Comparison of ENCODE assay signal across 24 mouse cellular contexts in the genomic region with DNA sequence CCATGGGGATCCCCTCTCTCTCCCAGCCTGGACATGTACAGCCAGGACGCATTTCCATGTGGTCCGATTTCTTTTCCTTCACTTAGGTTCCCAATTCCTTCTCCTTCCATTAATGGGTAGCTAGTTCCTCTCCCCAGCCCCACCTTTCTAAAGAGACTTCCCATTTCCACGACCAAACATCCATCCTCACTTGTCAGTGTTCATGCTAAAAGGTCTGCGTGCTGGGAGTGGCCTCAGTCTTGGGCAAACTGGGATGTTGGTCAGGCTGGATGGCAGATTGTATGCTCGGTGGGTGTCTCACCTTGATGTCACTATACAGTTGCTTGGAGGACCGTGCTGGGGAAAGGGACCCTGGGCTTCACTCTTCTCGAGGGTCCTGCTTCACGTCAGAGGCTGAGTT.
"Had no signal": no experiment of that assay in that cellular context is flagged by ENCODE, and none has a peak within 500 bp of the region (broad histone marks: within the 10 kb centered on the region; RNA-seq: fewer than 3 reads in every experiment).

No protein-coding gene starts in this region.

- ATAC-seq: forebrain, embryonic 16.5 days; hindbrain, embryonic 16.5 days; inflammation-experienced regulatory T-cells, adult 6 months; intestine, embryonic 16.5 days had no signal

- H3K27me3 ChIP-seq: heart, embryonic 13.5 days; heart, embryonic 15.5 days; hindbrain, embryonic 12.5 days; limb, embryonic 12.5 days had no signal

- H3K9me3 ChIP-seq: heart, embryonic 13.5 days; heart, embryonic 15.5 days; hindbrain, embryonic 10.5 days; hindbrain, embryonic 12.5 days; limb, embryonic 10.5 days; limb, embryonic 12.5 days had no signal

- H3K4me3 ChIP-seq: gastrocnemius, adult 2 months; heart, adult 2 months; heart, embryonic 13.5 days; heart, embryonic 15.5 days; hindbrain, embryonic 10.5 days; hindbrain, embryonic 12.5 days; layer of hippocampus, adult 2 months; left cerebral cortex, adult 2 months; limb, embryonic 10.5 days; limb, embryonic 12.5 days had no signal

- H3K4me2 ChIP-seq: heart, embryonic 11.5 days; heart, embryonic 13.5 days; heart, embryonic 15.5 days; hindbrain, embryonic 12.5 days; hindbrain, embryonic 14.5 days; limb, embryonic 12.5 days had no signal

- H3K27ac ChIP-seq: gastrocnemius, adult 2 months; heart, adult 2 months; heart, embryonic 13.5 days; heart, embryonic 15.5 days; hindbrain, embryonic 10.5 days; hindbrain, embryonic 12.5 days; hindbrain, embryonic 14.5 days; layer of hippocampus, adult 2 months; left cerebral cortex, adult 2 months; limb, embryonic 10.5 days; limb, embryonic 12.5 days had no signal

- H3K36me3 ChIP-seq: heart, embryonic 13.5 days; heart, embryonic 15.5 days; hindbrain, embryonic 10.5 days; hindbrain, embryonic 12.5 days; limb, embryonic 10.5 days; limb, embryonic 12.5 days had no signal

- DNase-seq: gastrocnemius, adult 2 months; gastrocnemius, postnatal 10 days; gastrocnemius, postnatal 25 days; heart, adult 2 months; heart, postnatal 4 days; kidney, adult 18-20 months; kidney, adult 8-10 months; kidney, postnatal 10 days; kidney, postnatal 25 days; kidney, postnatal 4 days had no signal

- H3K4me1 ChIP-seq: limb, embryonic 12.5 days had no signal

- H3K9ac ChIP-seq: heart, embryonic 13.5 days; heart, embryonic 15.5 days; hindbrain, embryonic 12.5 days; hindbrain, embryonic 14.5 days; limb, embryonic 12.5 days had no signal
